Mouse (Mus musculus) myocyte (in vitro differentiated cells): ENCODE results near the gene Terb1.

ENCODE experiments used
- MYOG ChIP-seq, 3 experiments: IDR thresholded peaks; one replicate each; pipeline ENCODE4 v1.6.1; 2011; ENCODE audit warnings: control low read depth in 2 of 3, low read depth in 2 of 3, mild to moderate bottlenecking in 2 of 3; ENCODE audit not compliant: insufficient read length in 2 of 3, control insufficient read depth in 1 of 3, insufficient read depth in 1 of 3
- POLR2A ChIP-seq: IDR thresholded peaks from one replicate; pipeline ENCODE4 v1.6.1; 2011; ENCODE audit warnings: low read depth, mild to moderate bottlenecking, control low read depth, moderate library complexity; ENCODE audit not compliant: insufficient read length

DNA sequence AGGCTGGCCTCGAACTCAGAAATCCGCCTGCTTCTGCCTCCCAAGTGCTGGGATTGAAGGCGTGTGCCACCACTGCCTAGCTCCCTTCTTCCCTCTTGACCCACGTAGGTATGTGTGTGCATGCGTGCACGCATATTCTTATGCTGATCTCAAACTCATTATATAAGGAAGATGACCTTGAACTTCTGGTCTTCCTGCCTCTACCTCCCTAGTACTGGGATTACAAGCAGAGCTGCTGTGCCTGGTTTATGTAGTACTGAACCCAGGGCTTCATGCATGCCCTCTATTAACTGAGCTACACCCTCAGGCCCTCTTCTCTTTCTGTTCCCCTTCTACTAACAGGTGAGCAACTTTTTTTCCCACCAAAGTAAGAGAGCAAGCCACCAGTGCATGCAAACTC lies 77.1 kb downstream of the Terb1 start:
- no peak for TF ChIP-seq POLR2A
- no peak for TF ChIP-seq MYOG (IDR thresholded peaks at IDR 0.05; ENCODE audit: control insufficient read depth in 1 of 3, insufficient read depth in 1 of 3, insufficient read length in 2 of 3, low read depth in 2 of 3)
